Mouse (Mus musculus): ENCODE measurements around the gene Gata2.

Gata2 gene

GRCm38 (mm10) chr6:88208321-88208720 lies 14.6 kb downstream of the Gata2 start:
- no peak for DNase-seq (ENCODE audit: low read depth, low spot score)

GRCm38 (mm10) chr6:88209453-88209852 lies 15.8 kb downstream of the Gata2 start:
- DNase-seq (ENCODE audit: low read depth, low spot score), result no peak

GRCm38 (mm10) chr6:88210182-88210581 lies 16.5 kb downstream of the Gata2 start:
- no peak for DNase-seq (ENCODE audit: low read depth, low spot score)

GRCm38 (mm10) chr6:88215797-88216196 lies 22.1 kb downstream of the Gata2 start:
- no peak for DNase-seq (ENCODE audit: low read depth, low spot score)

- no peak for DNase-seq (ENCODE audit: low read depth, low spot score)
Measured at GRCm38 (mm10) chr6:88216199-88216598, 22.5 kb downstream of the Gata2 start.

GRCm38 (mm10) chr6:88219094-88219493 lies 25.4 kb downstream of the Gata2 start:
- DNase-seq (ENCODE audit: low read depth, low spot score), result no peak

GRCm38 (mm10) chr6:88221968-88222367 lies 28.3 kb downstream of the Gata2 start, which contains the start of gene Dnajb8:
Gene Dnajb8, plus strand, starts transcription at chr6:88222268.
- no peak for DNase-seq (ENCODE audit: low read depth, low spot score)

- no peak for DNase-seq (ENCODE audit: low read depth, low spot score)
Measured at GRCm38 (mm10) chr6:88226570-88226994, 32.9 kb downstream of the Gata2 start.

- no peak for DNase-seq (ENCODE audit: low read depth, low spot score)
Measured at GRCm38 (mm10) chr6:88227537-88227936, 33.8 kb downstream of the Gata2 start.

GRCm38 (mm10) chr6:88229221-88229620 lies 35.5 kb downstream of the Gata2 start:
- no peak for DNase-seq (ENCODE audit: low read depth, low spot score)

GRCm38 (mm10) chr6:88231821-88232220 lies 38.1 kb downstream of the Gata2 start:
- DNase-seq (ENCODE audit: low read depth, low spot score), result no peak

- no peak for DNase-seq (ENCODE audit: low read depth, low spot score)
Measured at GRCm38 (mm10) chr6:88232221-88232620, 38.5 kb downstream of the Gata2 start.

- no peak for DNase-seq (ENCODE audit: low read depth, low spot score)
Measured at GRCm38 (mm10) chr6:88233996-88234395, 40.3 kb downstream of the Gata2 start.

- DNase-seq (ENCODE audit: low read depth, low spot score), result no peak
Measured at GRCm38 (mm10) chr6:88235461-88235860, 41.8 kb downstream of the Gata2 start.

- no peak for DNase-seq (ENCODE audit: low read depth, low spot score)
Measured at GRCm38 (mm10) chr6:88235983-88236382, 42.3 kb downstream of the Gata2 start.

GRCm38 (mm10) chr6:88236513-88236912 lies 42.8 kb downstream of the Gata2 start:
- DNase-seq (ENCODE audit: low read depth, low spot score), result no peak

- DNase-seq (ENCODE audit: low read depth, low spot score), result peak; percentile 53
Measured at GRCm38 (mm10) chr6:88242604-88243003, 48.9 kb downstream of the Gata2 start.

GRCm38 (mm10) chr6:88249231-88249630 lies 55.5 kb downstream of the Gata2 start:
- no peak for DNase-seq (ENCODE audit: low read depth, low spot score)

- DNase-seq (ENCODE audit: low read depth, low spot score), result no peak
Measured at GRCm38 (mm10) chr6:88251396-88251795, 57.7 kb downstream of the Gata2 start.

- DNase-seq (ENCODE audit: low read depth, low spot score), result no peak
Measured at GRCm38 (mm10) chr6:88251798-88252478, 58.2 kb downstream of the Gata2 start.

GRCm38 (mm10) chr6:88254082-88254481 lies 60.4 kb downstream of the Gata2 start:
- DNase-seq (ENCODE audit: low read depth, low spot score), result no peak

GRCm38 (mm10) chr6:88255435-88255834 lies 61.7 kb downstream of the Gata2 start:
- no peak for DNase-seq (ENCODE audit: low read depth, low spot score)
